Mouse (Mus musculus) thymus, adult 2 months (tissue): ENCODE data around the gene Osbpl2. TPM values are rescaled to one million over a fixed set of nuclear protein-coding genes. Genes with fewer than 3 reads are reported as not detected.
A peak's percentile ranks its signal among the peaks of the same experiment; 100 is the strongest.

ENCODE experiments used
- DNase-seq: peaks from one replicate; pipeline ENCODE4 v3.0.0; 2021
- H3K27ac ChIP-seq: fragments of 200-500 bp; 2 replicates; pipeline ENCODE4 v1.5.1; 2012; ENCODE audit warnings: low read length, control low read depth; ENCODE audit not compliant: control insufficient read depth, insufficient read depth
- H3K27me3 ChIP-seq: fragments of 200-500 bp; 2 replicates; pipeline ENCODE4 v1.6.1; 2012; ENCODE audit warnings: mild to moderate bottlenecking, low read length, moderate library complexity, mixed read lengths; ENCODE audit not compliant: control insufficient read depth, insufficient read depth
- H3K36me3 ChIP-seq: fragments of 200-500 bp; 2 replicates; pipeline ENCODE4 v1.6.1; 2012; ENCODE audit warnings: mild to moderate bottlenecking, low read length, moderate library complexity; ENCODE audit not compliant: control insufficient read depth, insufficient read depth
- H3K4me1 ChIP-seq: fragments of 200-500 bp; replicated peaks from 2 replicates; pipeline ENCODE4 v1.6.1; 2012; ENCODE audit warnings: low read length; ENCODE audit not compliant: control insufficient read depth, insufficient read depth
- H3K4me3 ChIP-seq: fragments of 200-500 bp; 2 replicates; pipeline ENCODE4 v1.5.1; 2012; ENCODE audit warnings: mild to moderate bottlenecking, low read length, control low read depth, moderate library complexity; ENCODE audit not compliant: control insufficient read depth, insufficient read depth
- CTCF ChIP-seq: fragments of 200-500 bp; IDR thresholded peaks from 2 replicates; pipeline ENCODE4 v1.5.1; 2012; ENCODE audit warnings: mild to moderate bottlenecking, control low read depth, low read length, moderate library complexity, borderline replicate concordance; ENCODE audit not compliant: control insufficient read depth, poor library complexity, insufficient read depth; ENCODE audit errors: extremely low read depth
- POLR2A ChIP-seq: fragments of 200-500 bp; IDR thresholded peaks from 2 replicates; pipeline ENCODE4 v1.6.1; 2012; ENCODE audit warnings: mild to moderate bottlenecking, low read length, control low read depth, moderate library complexity; ENCODE audit not compliant: control insufficient read depth, poor library complexity, insufficient read depth; ENCODE audit errors: extremely low read depth
- WGBS: fragments of 180-500 bp; shearing (Covaris S2); methylation state at CpG from one replicate; pipeline ENCODE4 v1.1.7; 2018; 5-methylcytosine and 5-hydroxymethylcytosine counted together
- polyA plus RNA-seq: library from polyadenylated mRNA; depleted of rRNA; stranded (reverse); fragments of >200 nt; gene quantifications from 2 replicates; pipeline ENCODE4 v1.2.3, GENCODE M21; 2012; rRNA removed

The Osbpl2 gene
- polyA plus RNA-seq, 1 experiment, result 21.7 TPM

GRCm38 (mm10) chr2:180202805-180203204, 83.7 kb downstream of the Osbpl2 start:
- TF ChIP-seq CTCF (no peak), POLR2A (no peak)
- no peak for DNase-seq
- no peaks in the 10 kb centered on the region for H3K4me1 ChIP-seq
- H3K27me3 ChIP-seq, result no peaks in the 10 kb centered on the region
- WGBS, result 25% methylated on average over 10 of the region's 10 CpGs
- H3K4me3 ChIP-seq, result no peak overlapping the region
- no peak overlapping the region for H3K27ac ChIP-seq
- H3K36me3 ChIP-seq, result no peaks in the 10 kb centered on the region

- no peak for TF ChIP-seq CTCF
- no peak for TF ChIP-seq POLR2A
- H3K4me3 ChIP-seq, result no peak overlapping the region
- H3K27me3 ChIP-seq, result no peaks in the 10 kb centered on the region
- no peaks in the 10 kb centered on the region for H3K36me3 ChIP-seq
- no peak overlapping the region for H3K27ac ChIP-seq
- H3K4me1 ChIP-seq, result no peaks in the 10 kb centered on the region
- no peak for DNase-seq
- WGBS, result 92% methylated on average over 9 of the region's 9 CpGs
Measured at GRCm38 (mm10) chr2:180204501-180204900, 85.4 kb downstream of the Osbpl2 start.

GRCm38 (mm10) chr2:180205083-180205955, 86.2 kb downstream of the Osbpl2 start:
- H3K27ac ChIP-seq, result no peak overlapping the region
- DNase-seq, result no peak
- H3K27me3 ChIP-seq, result no peaks in the 10 kb centered on the region
- no peaks in the 10 kb centered on the region for H3K36me3 ChIP-seq
- TF ChIP-seq POLR2A (no peak), CTCF (no peak)
- H3K4me3 ChIP-seq, result no peak overlapping the region
- 95% methylated on average over 12 of the region's 12 CpGs for WGBS
- no peaks in the 10 kb centered on the region for H3K4me1 ChIP-seq

- TF ChIP-seq CTCF (no peak), POLR2A (no peak)
- Histone ChIP-seq H3K27me3 (no peaks in the 10 kb centered on the region), H3K4me3 (no peak overlapping the region), H3K4me1 (no peaks in the 10 kb centered on the region), H3K27ac (no peak overlapping the region), H3K36me3 (no peaks in the 10 kb centered on the region)
- 93% methylated on average over 2 of the region's 2 CpGs for WGBS
- DNase-seq, result no peak
Measured at GRCm38 (mm10) chr2:180205956-180206280, 86.8 kb downstream of the Osbpl2 start.

- H3K4me3 ChIP-seq, result no peak overlapping the region
- no peaks in the 10 kb centered on the region for H3K27me3 ChIP-seq
- H3K36me3 ChIP-seq, result no peaks in the 10 kb centered on the region
- no peaks in the 10 kb centered on the region for H3K4me1 ChIP-seq
- WGBS, result 93% methylated on average over 7 of the region's 7 CpGs
- peak; percentile 23 for DNase-seq
- TF ChIP-seq POLR2A, result no peak
- peak; percentile 54; the same call in 1 of the 2 replicates for TF ChIP-seq CTCF
- no peak overlapping the region for H3K27ac ChIP-seq
Measured at GRCm38 (mm10) chr2:180207840-180208239, 88.7 kb downstream of the Osbpl2 start.

- no peak for TF ChIP-seq CTCF
- TF ChIP-seq POLR2A, result no peak
- no peak for DNase-seq
- H3K36me3 ChIP-seq, result no peaks in the 10 kb centered on the region
- H3K27ac ChIP-seq, result no peak overlapping the region
- no peak overlapping the region for H3K4me3 ChIP-seq
- no peaks in the 10 kb centered on the region for H3K27me3 ChIP-seq
- WGBS, result 55% methylated on average over 1 of the region's 1 CpGs
- no peaks in the 10 kb centered on the region for H3K4me1 ChIP-seq
Measured at GRCm38 (mm10) chr2:180208976-180209375, 89.9 kb downstream of the Osbpl2 start.

GRCm38 (mm10) chr2:180212255-180212654, 93.1 kb downstream of the Osbpl2 start:
- 92% methylated on average over 3 of the region's 3 CpGs for WGBS
- H3K27ac ChIP-seq, result no peak overlapping the region
- H3K4me3 ChIP-seq, result no peak overlapping the region
- DNase-seq, result no peak
- no peaks in the 10 kb centered on the region for H3K4me1 ChIP-seq
- no peaks in the 10 kb centered on the region for H3K36me3 ChIP-seq
- no peaks in the 10 kb centered on the region for H3K27me3 ChIP-seq
- TF ChIP-seq POLR2A (no peak), CTCF (no peak)

Other genes with a start within 250 kb of the Osbpl2 start
- gene Taf4, start 142.7 kb upstream of the Osbpl2 start, polyA plus RNA-seq, result 26.3 and 31.8 TPM in 2 replicates
- gene Lsm14b, start 94.3 kb upstream of the Osbpl2 start, polyA plus RNA-seq, result 45.3 and 49.5 TPM in 2 replicates
- 205 and 250 TPM in 2 replicates for gene Psma7, start 76.9 kb upstream of the Osbpl2 start, polyA plus RNA-seq
- 15.9 and 16.2 TPM in 2 replicates for gene Ss18l1, start 76.8 kb upstream of the Osbpl2 start, polyA plus RNA-seq
- 25.1 and 31.3 TPM in 2 replicates for gene Mtg2, start 48.7 kb upstream of the Osbpl2 start, polyA plus RNA-seq
- 4.1 and 4.4 TPM in 2 replicates for gene Hrh3, start 14.8 kb upstream of the Osbpl2 start, polyA plus RNA-seq
- gene Adrm1, start 52.2 kb downstream of the Osbpl2 start, polyA plus RNA-seq, result 209 and 213 TPM in 2 replicates
- 9.2 and 13.1 TPM in 2 replicates for gene Lama5, start 106.6 kb downstream of the Osbpl2 start, polyA plus RNA-seq
- gene Rps21, start 138.1 kb downstream of the Osbpl2 start, polyA plus RNA-seq, result 3,034 and 4,273 TPM in 2 replicates
- gene Cables2, start 154.2 kb downstream of the Osbpl2 start, polyA plus RNA-seq, result 25.7 and 27.3 TPM in 2 replicates
- gene Rbbp8nl, start 170.6 kb downstream of the Osbpl2 start, polyA plus RNA-seq, result 0.36 and 0.59 TPM in 2 replicates
- gene Gata5, start 215.4 kb downstream of the Osbpl2 start, polyA plus RNA-seq, result 0.22 and 0.39 TPM in 2 replicates